Mouse (Mus musculus) layer of hippocampus, postnatal 10 days (tissue): Measurements from ENCODE around the gene Snu13. TPM values are rescaled to one million over a fixed set of nuclear protein-coding genes. Genes with fewer than 3 reads are reported as not detected.
A peak's percentile ranks its signal among the peaks of the same experiment; 100 is the strongest.

Source experiments
- DNase-seq, 2 experiments: peaks; one replicate each; pipeline ENCODE4 v3.0.0; 2021; ENCODE audit warnings: low spot score in 2 of 2
- long read RNA-seq: library from polyadenylated mRNA; stranded (forward); transcript quantifications from one replicate; pipeline ENCODE4 v2.0.0, GENCODE M21; 2023
- total RNA-seq, 2 experiments: library from RNA; stranded (reverse); gene quantifications; 2 replicates each; pipeline ENCODE4 v1.2.3; 2021

The Snu13 gene
- 100 to 1,000 TPM in 1 of 2 experiments, 10 to 100 TPM in 1; 97.5 to 108 TPM for total RNA-seq
- long read RNA-seq, transcript Snu13-202 (3 exons, 2,077 nt): major isoform, 184 of 205 reads
- long read RNA-seq, partial matches to known transcripts: 3 of 205 reads
- long read RNA-seq, other reads (novel, unspliced or antisense): 18 of 205 reads

- peak; percentile 93 to 94 for DNase-seq
Measured at GRCm38 (mm10) chr15:82047080-82047883, at the start of gene Snu13. TSS of gene Snu13 (minus strand) at chr15:82047598.

GRCm38 (mm10) chr15:82091061-82091460 is 43.7 kb upstream of the Snu13 start:
- DNase-seq: no peak

- no peak for DNase-seq
Measured at GRCm38 (mm10) chr15:82087266-82087665, 39.9 kb upstream of the Snu13 start.

GRCm38 (mm10) chr15:82086131-82086530 is 38.7 kb upstream of the Snu13 start:
- DNase-seq: no peak

- no peak for DNase-seq
Measured at GRCm38 (mm10) chr15:82085606-82086005, 38.2 kb upstream of the Snu13 start.

GRCm38 (mm10) chr15:82081161-82081560 is 33.8 kb upstream of the Snu13 start:
- peak; percentile 43 to 59 for DNase-seq

- DNase-seq: no peak
Measured at GRCm38 (mm10) chr15:82079883-82080282, 32.5 kb upstream of the Snu13 start.

GRCm38 (mm10) chr15:82073490-82073889 is 26.1 kb upstream of the Snu13 start:
- DNase-seq: no peak

- no peak for DNase-seq
Measured at GRCm38 (mm10) chr15:82071816-82072469, 24.5 kb upstream of the Snu13 start.

- DNase-seq: no peak
Measured at GRCm38 (mm10) chr15:82069898-82070297, 22.5 kb upstream of the Snu13 start, which contains the start of gene Mei1. TSS of gene Mei1 (plus strand) at chr15:82069996.

- DNase-seq: peak; percentile 78 to 82
Measured at GRCm38 (mm10) chr15:82065511-82065910, 18.1 kb upstream of the Snu13 start.

- DNase-seq: no peak
Measured at GRCm38 (mm10) chr15:82063909-82064308, 16.5 kb upstream of the Snu13 start.

GRCm38 (mm10) chr15:82058719-82059201 is 11.4 kb upstream of the Snu13 start, which contains the start of gene 4930407I10Rik:
TSS of gene 4930407I10Rik (plus strand) at chr15:82059151.
- no peak for DNase-seq

- no peak for DNase-seq
Measured at GRCm38 (mm10) chr15:82052544-82052943, 5.1 kb upstream of the Snu13 start.

GRCm38 (mm10) chr15:82046246-82046891 is 1.0 kb downstream of the Snu13 start:
- peak in 1 of 2 experiments; percentile 24 for DNase-seq

- DNase-seq: no peak
Measured at GRCm38 (mm10) chr15:82044166-82044784, 3.1 kb downstream of the Snu13 start.

- DNase-seq: peak; percentile 37 to 48
Measured at GRCm38 (mm10) chr15:82040650-82041049, 6.7 kb downstream of the Snu13 start.

GRCm38 (mm10) chr15:82035904-82036689 is 11.3 kb downstream of the Snu13 start:
- peak in 1 of 2 experiments; percentile 43 for DNase-seq

GRCm38 (mm10) chr15:82033762-82034161 is 13.6 kb downstream of the Snu13 start, which contains the start of gene Desi1:
TSS of gene Desi1 (minus strand) at chr15:82033862.
- DNase-seq: no peak

- DNase-seq: no peak
Measured at GRCm38 (mm10) chr15:82032386-82032785, 15.0 kb downstream of the Snu13 start.
